Mouse (Mus musculus): Measurements from ENCODE around the gene Ndufv2.

- TF ChIP-seq CTCF (IDR thresholded peaks at IDR 0.05; ENCODE audit: control insufficient read depth, insufficient read depth, insufficient read length) (no peak), MAX (IDR thresholded peaks at IDR 0.05) (no peak), MYOG (IDR thresholded peaks at IDR 0.05; ENCODE audit: control insufficient read depth, extremely low read depth, insufficient read length) (no peak), MYOD1 (IDR thresholded peaks at IDR 0.05; ENCODE audit: control insufficient read depth, insufficient read length, low read depth) (no peak)
Observed at GRCm38 (mm10) chr17:66058160-66058559, 43.2 kb downstream of the Ndufv2 start.
